Mouse (Mus musculus) left cerebral cortex, postnatal 4 days (tissue): ENCODE results near the gene Ap1m2. TPM values are rescaled to one million over a fixed set of nuclear protein-coding genes. Genes with fewer than 3 reads are reported as not detected.
"Not testable (repeated sequence)": the region's sequence is repeated elsewhere in the genome, so short reads cannot be mapped to it uniquely, and the experiment has no call there.

ENCODE experiments used
- DNase-seq: peaks from one replicate; pipeline ENCODE4 v3.0.0-alpha.2; 2022
- intact Hi-C: fragments of 180-260 bp; cut with DNase I; formaldehyde crosslinking; loops from one replicate; pipeline ENCODE4 v1.15.1; 2025
- total RNA-seq, 2 experiments: library from RNA; stranded (reverse); gene quantifications; 2 replicates each; pipeline ENCODE4 v1.2.3; 2021

Gene Ap1m2
- total RNA-seq, 2 experiments from 2014 or later = 1.3 to 3.7 TPM

GRCm38 (mm10) chr9:21290589-21290988 lies 21.5 kb downstream of the Ap1m2 start:
- intact Hi-C loops = no loop called here
- DNase-seq = no peak

- no peak for DNase-seq
- intact Hi-C loops = no loop called here
These were observed 22.8 kb downstream of the Ap1m2 start for GRCm38 (mm10) chr9:21289337-21289671.

GRCm38 (mm10) chr9:21288404-21289336 lies 23.5 kb downstream of the Ap1m2 start:
- intact Hi-C loops = no loop called here
- DNase-seq = no peak

GRCm38 (mm10) chr9:21287571-21288402 lies 24.4 kb downstream of the Ap1m2 start, which contains the start of gene Kri1:
TSS of gene Kri1 (minus strand) at chr9:21287969.
- DNase-seq = peak; percentile 98
- intact Hi-C loops = no loop called here

GRCm38 (mm10) chr9:21286753-21287152 lies 25.4 kb downstream of the Ap1m2 start:
- intact Hi-C loops = no loop called here
- no peak for DNase-seq

- intact Hi-C loops = no loop called here
- no peak for DNase-seq
These were observed 28.1 kb downstream of the Ap1m2 start for GRCm38 (mm10) chr9:21283994-21284393.

- DNase-seq = no peak
- intact Hi-C loops = no loop called here
These were observed 28.5 kb downstream of the Ap1m2 start for GRCm38 (mm10) chr9:21283591-21283990.

- no peak for DNase-seq
- intact Hi-C loops = no loop called here
These were observed 34.4 kb downstream of the Ap1m2 start for GRCm38 (mm10) chr9:21277776-21278175.

- no peak for DNase-seq
- intact Hi-C loops = no loop called here
These were observed 35.8 kb downstream of the Ap1m2 start for GRCm38 (mm10) chr9:21276307-21276706.

GRCm38 (mm10) chr9:21275727-21276126 lies 36.4 kb downstream of the Ap1m2 start:
- intact Hi-C loops = no loop called here
- no peak for DNase-seq

GRCm38 (mm10) chr9:21275013-21275710 lies 37.0 kb downstream of the Ap1m2 start:
- intact Hi-C loops = no loop called here
- no peak for DNase-seq

GRCm38 (mm10) chr9:21274336-21274735 lies 37.8 kb downstream of the Ap1m2 start:
- intact Hi-C loops = no loop called here
- no peak for DNase-seq

GRCm38 (mm10) chr9:21273520-21274228 lies 38.5 kb downstream of the Ap1m2 start:
- intact Hi-C loops = no loop called here
- DNase-seq = no peak

GRCm38 (mm10) chr9:21273094-21273493 lies 39.0 kb downstream of the Ap1m2 start:
- intact Hi-C loops = no loop called here
- no peak for DNase-seq

GRCm38 (mm10) chr9:21272391-21272790 lies 39.7 kb downstream of the Ap1m2 start:
- no peak for DNase-seq
- intact Hi-C loops = no loop called here

GRCm38 (mm10) chr9:21269590-21269989 lies 42.5 kb downstream of the Ap1m2 start:
- DNase-seq, intact Hi-C loops: not testable (repeated sequence)

- intact Hi-C loops = no loop called here
- DNase-seq = no peak
These were observed 43.8 kb downstream of the Ap1m2 start for GRCm38 (mm10) chr9:21268305-21268704.

- intact Hi-C loops = no loop called here
- DNase-seq = no peak
These were observed 45.2 kb downstream of the Ap1m2 start for GRCm38 (mm10) chr9:21266889-21267288.

GRCm38 (mm10) chr9:21265611-21266010 lies 46.5 kb downstream of the Ap1m2 start:
- intact Hi-C loops = no loop called here
- DNase-seq = no peak

- peak; percentile 100 for DNase-seq
- intact Hi-C loops = no loop called here
These were observed 47.1 kb downstream of the Ap1m2 start, which contains the start of gene Atg4d for GRCm38 (mm10) chr9:21265000-21265561. TSS of gene Atg4d (plus strand) at chr9:21265293.
